Comparison of ENCODE assay signal across 15 mouse cellular contexts in genomic region chr14:122075485-122076200, GRCm38 (mm10). TPM values are rescaled to one million over a fixed set of nuclear protein-coding genes. Genes with fewer than 3 reads are reported as not detected.
DNase-seq lines count a peak whose midpoint lies in the region; ATAC-seq lines count a peak whose summit lies in the region.
"Had no signal": no experiment of that assay in that cellular context is flagged by ENCODE, and none has a peak within 500 bp of the region (broad histone marks: within the 10 kb centered on the region; RNA-seq: fewer than 3 reads in every experiment).

No protein-coding gene starts in this region.

- no peak for ATAC-seq in kidney, embryonic 15.5 days (replicated peaks; ENCODE audit: low FRiP score)
- no peak for ATAC-seq in midbrain, embryonic 14.5 days (ENCODE audit: low FRiP score, low TSS enrichment)
- ATAC-seq: forebrain, embryonic 16.5 days had no signal

- H3K9ac ChIP-seq in kidney, embryonic 15.5 days = no peak overlapping the region
- no peak overlapping the region for H3K9ac ChIP-seq in midbrain, embryonic 14.5 days (replicated peaks; ENCODE audit: low read length)
- H3K9ac ChIP-seq: limb, embryonic 15.5 days; lung, embryonic 15.5 days had no signal

- H3K9me3 ChIP-seq in kidney, embryonic 15.5 days (replicated peaks) = no peaks in the 10 kb centered on the region
- H3K9me3 ChIP-seq in midbrain, embryonic 14.5 days (ENCODE audit: control insufficient read depth, low read length) = no peaks in the 10 kb centered on the region
- H3K9me3 ChIP-seq: limb, embryonic 15.5 days; lung, embryonic 15.5 days had no signal

- H3K4me3 ChIP-seq in kidney, embryonic 15.5 days (replicated peaks) = no peak overlapping the region
- no peak overlapping the region for H3K4me3 ChIP-seq in midbrain, embryonic 14.5 days (replicated peaks; ENCODE audit: low read depth, low read length)
- H3K4me3 ChIP-seq: erythroblast, embryonic 14.5 days; limb, embryonic 15.5 days; lung, embryonic 15.5 days had no signal

- intact Hi-C loops in gastrocnemius, postnatal 14 days (cut with DNase I; ENCODE audit: low total_unique reads) = no loop called here
- intact Hi-C loops in heart, postnatal 36 days (cut with DNase I) = no loop called here

- H3K27ac ChIP-seq in kidney, embryonic 15.5 days = no peak overlapping the region
- H3K27ac ChIP-seq in midbrain, embryonic 14.5 days (replicated peaks; ENCODE audit: low read depth, low read length) = no peak overlapping the region
- H3K27ac ChIP-seq: limb, embryonic 15.5 days; lung, embryonic 15.5 days had no signal

- peak; percentile 16 for DNase-seq in gastrocnemius, postnatal 14 days
- DNase-seq in gastrocnemius, postnatal 4 days (ENCODE audit: low spot score in 2 of 2) = no peak
- peak; percentile 64 to 66 for DNase-seq in kidney, postnatal 25 days
- DNase-seq in ZHBTc4 (ENCODE audit: low read depth, low spot score) = peak; percentile 54
- peak; percentile 27 to 40 for DNase-seq in heart, postnatal 36 days
- DNase-seq in midbrain, embryonic 14.5 days = no peak
- no peak for DNase-seq in testis, postnatal 14 days (ENCODE audit: low spot score)
- DNase-seq: cerebellum, adult 9-10 months had no signal

- H3K4me1 ChIP-seq in kidney, embryonic 15.5 days = no peaks in the 10 kb centered on the region
- no peaks in the 10 kb centered on the region for H3K4me1 ChIP-seq in midbrain, embryonic 14.5 days (ENCODE audit: control insufficient read depth, insufficient read depth, low read length)
- H3K4me1 ChIP-seq: limb, embryonic 15.5 days; lung, embryonic 15.5 days had no signal

- no peaks in the 10 kb centered on the region for H3K36me3 ChIP-seq in kidney, embryonic 15.5 days
- H3K36me3 ChIP-seq in midbrain, embryonic 14.5 days (ENCODE audit: control insufficient read depth, insufficient read depth, low read length) = no peaks in the 10 kb centered on the region
- H3K36me3 ChIP-seq: limb, embryonic 15.5 days; lung, embryonic 15.5 days had no signal

- no peak overlapping the region for H3K4me2 ChIP-seq in kidney, embryonic 15.5 days
- no peak overlapping the region for H3K4me2 ChIP-seq in midbrain, embryonic 14.5 days (ENCODE audit: low read length)
- H3K4me2 ChIP-seq: limb, embryonic 15.5 days; lung, embryonic 15.5 days had no signal

- WGBS in kidney, embryonic 15.5 days = 85% methylated on average over 21 of the region's 21 CpGs
- WGBS in midbrain, embryonic 14.5 days = 89% methylated on average over 21 of the region's 21 CpGs

- H3K27me3 ChIP-seq in kidney, embryonic 15.5 days = no peaks in the 10 kb centered on the region
- H3K27me3 ChIP-seq in midbrain, embryonic 14.5 days (ENCODE audit: control insufficient read depth, insufficient read depth, low read length) = no peaks in the 10 kb centered on the region
- H3K27me3 ChIP-seq: limb, embryonic 15.5 days; lung, embryonic 15.5 days had no signal

RNA-seq across cellular contexts. Expression of gene Tm9sf2, which starts 31.2 kb away (rescaled TPM):
- 10 to 100 TPM; 63.2 to 64.1 TPM for total RNA-seq in gastrocnemius, postnatal 14 days (2021)
- total RNA-seq in gastrocnemius, postnatal 4 days (2021) = 10 to 100 TPM; 76.2 to 79.7 TPM
- 180 and 192 TPM in 2 replicates for polyA plus RNA-seq in kidney, embryonic 15.5 days (2015; fragmentation: Nextera tagmentation; extraction: Ambion mirVana)
- 100 to 1,000 TPM; 128 to 132 TPM for total RNA-seq in heart, postnatal 36 days (2021)
- polyA plus RNA-seq in midbrain, embryonic 14.5 days (2014; fragmentation: Nextera tagmentation; extraction: Ambion mirVana) = 86.9 and 124 TPM in 2 replicates

RNA-seq across cellular contexts. Expression of gene Timm8a2, which starts 41.2 kb away (rescaled TPM):
- not detected for total RNA-seq in gastrocnemius, postnatal 14 days (2021)
- not detected for total RNA-seq in gastrocnemius, postnatal 4 days (2021)
- not detected in 2 replicates for polyA plus RNA-seq in kidney, embryonic 15.5 days (2015; fragmentation: Nextera tagmentation; extraction: Ambion mirVana)
- not detected for total RNA-seq in heart, postnatal 36 days (2021)
- not detected in 2 replicates for polyA plus RNA-seq in midbrain, embryonic 14.5 days (2014; fragmentation: Nextera tagmentation; extraction: Ambion mirVana)
- total RNA-seq: adrenal gland, adult 18-20 months had no signal
- polyA plus RNA-seq: erythroblast, embryonic 14.5 days; forebrain, embryonic 16.5 days; gonadal fat pad, adult 2 months; limb, embryonic 15.5 days; lung, embryonic 15.5 days had no signal

Comparison
In these comparisons a context has a peak if more than half of its experiments do, and no peak if none do; other contexts are left out.
1. DNase-seq: peak in gastrocnemius, postnatal 14 days (single experiment), kidney, postnatal 25 days (2 of 2), ZHBTc4 (single experiment) and heart, postnatal 36 days (2 of 2); none in gastrocnemius, postnatal 4 days (0 of 2), midbrain, embryonic 14.5 days (single experiment) and testis, postnatal 14 days (single experiment).